Mouse (Mus musculus): Measurements from ENCODE around the gene Henmt1.

The Henmt1 gene

GRCm38 (mm10) chr3:108997284-108997683, 57.6 kb downstream of the Henmt1 start:
- no peak for DNase-seq (ENCODE audit: extremely low spot score, low spot score)

DNA sequence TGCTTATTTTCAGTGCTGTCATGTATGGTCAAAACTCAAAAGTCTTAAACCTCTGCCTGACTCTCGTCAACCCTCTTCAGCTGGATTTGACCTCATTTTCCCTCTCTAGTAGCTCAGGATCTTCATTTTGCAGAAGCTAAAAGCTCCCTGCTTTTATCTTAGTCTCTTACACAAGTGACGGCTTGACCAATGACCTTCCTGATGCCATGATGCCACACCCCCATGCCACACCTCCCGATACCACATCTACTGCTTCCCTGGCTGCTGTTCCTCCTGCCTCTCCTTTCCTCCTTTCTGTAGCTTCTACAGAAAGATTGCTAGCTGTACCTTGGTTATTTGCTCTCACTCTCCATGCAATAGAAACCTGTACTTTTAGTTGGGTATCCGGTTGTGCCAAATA, 58.1 kb downstream of the Henmt1 start:
- no peak for DNase-seq (ENCODE audit: extremely low spot score, low spot score)

GRCm38 (mm10) chr3:108999173-108999572, 59.5 kb downstream of the Henmt1 start:
- no peak for DNase-seq (ENCODE audit: extremely low spot score, low spot score)

DNA sequence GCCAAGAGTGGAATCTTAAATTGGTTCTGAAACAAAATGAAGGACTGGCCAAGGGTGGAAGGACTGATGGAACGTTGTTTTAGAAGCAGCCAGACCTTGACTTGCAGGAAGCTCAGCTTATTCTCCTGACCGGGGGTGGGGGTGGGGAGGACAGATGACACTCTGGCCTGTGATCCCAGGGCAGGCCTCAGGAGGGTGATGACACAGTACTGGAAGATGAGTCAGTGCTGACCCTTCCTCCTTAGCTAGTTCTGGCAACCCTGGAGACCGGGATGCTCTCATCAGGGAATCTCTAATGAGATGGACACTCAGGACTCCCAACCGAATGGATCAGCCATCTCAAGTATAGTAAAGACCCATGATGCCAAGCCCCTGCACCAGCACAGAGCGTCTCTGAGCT, 66.1 kb downstream of the Henmt1 start:
- DNase-seq (ENCODE audit: extremely low spot score, low spot score): no peak

DNA sequence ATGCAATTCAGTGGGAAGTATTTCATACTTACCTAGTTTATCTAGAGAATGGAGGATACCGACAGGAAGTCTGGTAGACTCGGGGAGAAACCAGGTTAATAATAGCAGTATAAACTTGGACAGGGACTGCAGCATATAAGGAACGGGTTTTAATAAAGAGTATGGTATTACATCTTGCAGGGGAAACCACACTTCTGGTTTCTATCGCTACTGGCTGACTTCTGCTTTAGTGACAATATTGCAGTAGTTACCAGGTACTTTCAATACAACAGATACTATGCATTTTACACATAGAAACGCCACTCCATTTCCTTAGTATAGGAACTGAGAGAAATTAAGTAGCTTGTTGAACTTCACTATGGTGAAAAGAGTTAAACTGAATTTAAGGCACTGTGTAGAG, 68.5 kb downstream of the Henmt1 start:
- no peak for DNase-seq (ENCODE audit: extremely low spot score, low spot score)

Measured in neural tube, embryonic 10.5 days (tissue).